Mouse (Mus musculus): ENCODE measurements around the gene Dnaic2. TPM values are rescaled to one million over a fixed set of nuclear protein-coding genes. Genes with fewer than 3 reads are reported as not detected.

Dnaic2 gene
- polyA plus RNA-seq, 1 experiment: 1.00 TPM

GRCm38 (mm10) chr11:114685526-114686040 is 41.6 kb upstream of the Dnaic2 start:
- Histone ChIP-seq H3ac (ENCODE audit: control insufficient read depth, insufficient read length) (no peak overlapping the region), H3K36me3 (ENCODE audit: control insufficient read depth, insufficient read depth) (peaks cover 24% of the 10 kb centered on the region), H3K79me2 (ENCODE audit: control insufficient read depth, insufficient read depth) (peaks cover 62% of the 10 kb centered on the region), H3K4me2 (ENCODE audit: low read depth) (no peak overlapping the region), H3K4me3 (no peak overlapping the region), H3K27me3 (ENCODE audit: control insufficient read depth, insufficient read depth, insufficient read length) (no peaks in the 10 kb centered on the region)
- TF ChIP-seq REST (IDR thresholded peaks at IDR 0.05; ENCODE audit: insufficient read depth, insufficient read length) (no peak), TCF3 (IDR thresholded peaks at IDR 0.05; ENCODE audit: insufficient read length, low read depth) (no peak), E2F4 (IDR thresholded peaks at IDR 0.05; ENCODE audit: insufficient read depth) (no peak)

DNA sequence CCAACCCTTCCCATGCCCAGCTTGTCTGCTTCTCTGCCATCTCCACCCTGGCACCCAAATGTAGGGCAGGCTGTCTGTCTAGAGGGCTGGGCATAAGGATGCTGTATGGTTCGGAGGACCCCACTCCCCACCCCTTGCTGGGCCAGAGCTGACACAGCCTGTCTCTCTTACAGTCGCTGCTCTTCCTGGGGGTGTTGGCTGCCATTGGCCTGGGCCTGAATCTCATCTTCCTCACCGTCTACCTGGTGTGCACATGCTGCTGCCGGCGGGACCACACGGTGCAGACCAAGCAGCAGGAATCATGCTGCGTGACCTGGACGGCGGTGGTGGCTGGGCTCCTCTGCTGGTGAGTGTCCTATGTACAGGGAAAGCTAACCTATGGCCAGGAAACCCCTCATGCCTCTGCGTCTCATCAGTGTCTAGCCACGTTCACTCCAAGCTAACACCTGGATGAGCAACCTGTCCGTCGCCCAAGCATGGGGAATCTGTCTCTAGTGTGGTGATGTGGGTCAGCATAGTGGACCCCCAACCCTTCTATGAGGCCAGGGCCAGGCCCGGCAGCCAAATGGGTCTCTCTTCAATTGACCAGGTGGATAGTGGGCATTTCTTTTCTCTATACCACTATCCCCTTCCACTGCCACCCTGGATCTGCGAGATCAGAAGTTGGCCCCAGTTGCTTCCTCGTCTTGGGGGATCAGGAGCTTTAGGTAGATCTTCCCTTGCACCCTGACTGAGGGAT is 40.8 kb upstream of the Dnaic2 start:
- Histone ChIP-seq H3K27me3 (ENCODE audit: control insufficient read depth, insufficient read depth, insufficient read length) (no peaks in the 10 kb centered on the region), H3K79me2 (ENCODE audit: control insufficient read depth, insufficient read depth) (peaks cover 54% of the 10 kb centered on the region), H3ac (ENCODE audit: control insufficient read depth, insufficient read length) (no peak overlapping the region), H3K4me3 (no peak overlapping the region), H3K4me2 (ENCODE audit: low read depth) (no peak overlapping the region), H3K36me3 (ENCODE audit: control insufficient read depth, insufficient read depth) (peaks cover 30% of the 10 kb centered on the region)
- no peak for TF ChIP-seq MAX (IDR thresholded peaks at IDR 0.05; ENCODE audit: low read depth)
- no peak for TF ChIP-seq CEBPB (IDR thresholded peaks at IDR 0.05; ENCODE audit: insufficient read depth, poor library complexity, severe bottlenecking)
- TF ChIP-seq SRF (IDR thresholded peaks at IDR 0.05; ENCODE audit: control insufficient read depth, insufficient read length, low read depth): no peak
- no peak for TF ChIP-seq USF1 (IDR thresholded peaks at IDR 0.05; ENCODE audit: low read depth)
- no peak for TF ChIP-seq POLR2A (IDR thresholded peaks at IDR 0.05; ENCODE audit: insufficient read length, low read depth)
- no peak for TF ChIP-seq E2F4 (IDR thresholded peaks at IDR 0.05; ENCODE audit: insufficient read depth)
- TF ChIP-seq POLR2AphosphoS2 (IDR thresholded peaks at IDR 0.05; ENCODE audit: insufficient read length, low read depth): no peak
- TF ChIP-seq REST (IDR thresholded peaks at IDR 0.05; ENCODE audit: insufficient read depth, insufficient read length): no peak
- no peak for TF ChIP-seq TCF12 (IDR thresholded peaks at IDR 0.05; ENCODE audit: insufficient read depth, poor library complexity, severe bottlenecking)
- TF ChIP-seq MYOG (IDR thresholded peaks at IDR 0.05; ENCODE audit: control insufficient read depth in 1 of 3, insufficient read depth in 1 of 3, insufficient read length in 2 of 3, low read depth in 2 of 3): no peak
- no peak for TF ChIP-seq TCF3 (IDR thresholded peaks at IDR 0.05; ENCODE audit: insufficient read length, low read depth)
- TF ChIP-seq MYOD1 (IDR thresholded peaks at IDR 0.05; ENCODE audit: control insufficient read depth in 1 of 3, insufficient read length in 2 of 3, low read depth in 2 of 3): no peak

DNA sequence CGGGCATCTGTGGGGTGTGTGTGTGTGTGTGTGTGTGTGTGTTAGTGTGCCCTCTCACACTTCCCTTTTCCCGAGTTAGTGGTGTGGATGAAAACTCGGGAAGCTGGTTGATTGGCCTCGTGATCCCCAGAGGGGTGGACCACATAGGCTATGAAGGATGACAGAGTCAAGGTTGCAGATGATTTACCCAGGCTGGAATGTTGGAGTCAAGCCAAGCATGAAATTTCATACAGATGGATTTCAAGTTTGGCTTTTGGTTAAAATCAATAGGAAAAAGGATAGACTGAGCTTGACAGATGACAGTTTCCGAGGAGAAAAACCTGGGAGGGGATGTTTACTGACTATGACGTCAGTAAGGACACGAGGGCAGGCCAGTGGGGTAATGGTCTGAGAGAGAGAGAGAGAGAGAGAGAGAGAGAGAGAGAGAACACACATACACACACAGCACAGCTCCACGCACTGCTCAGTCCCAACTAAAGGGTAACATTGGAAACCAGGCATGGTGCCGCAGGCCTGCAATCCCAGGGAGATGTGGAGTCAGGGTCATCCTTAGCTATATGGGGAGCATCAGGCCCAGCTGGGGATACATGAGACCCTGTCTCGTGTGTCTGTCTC is 39.5 kb upstream of the Dnaic2 start:
- peaks cover 46% of the 10 kb centered on the region for H3K79me2 ChIP-seq (ENCODE audit: control insufficient read depth, insufficient read depth)
- TF ChIP-seq REST (IDR thresholded peaks at IDR 0.05; ENCODE audit: insufficient read depth, insufficient read length): no peak
- TF ChIP-seq USF1 (IDR thresholded peaks at IDR 0.05; ENCODE audit: low read depth): no peak
- no peak for TF ChIP-seq POLR2A (IDR thresholded peaks at IDR 0.05; ENCODE audit: insufficient read length, low read depth)
- TF ChIP-seq POLR2AphosphoS2 (IDR thresholded peaks at IDR 0.05; ENCODE audit: insufficient read length, low read depth): peak; percentile 25
- no peak for TF ChIP-seq E2F4 (IDR thresholded peaks at IDR 0.05; ENCODE audit: insufficient read depth)

GRCm38 (mm10) chr11:114688729-114689128 is 38.5 kb upstream of the Dnaic2 start:
- H3K79me2 ChIP-seq (ENCODE audit: control insufficient read depth, insufficient read depth): peaks cover 35% of the 10 kb centered on the region
- H3K36me3 ChIP-seq (ENCODE audit: control insufficient read depth, insufficient read depth): peaks cover 47% of the 10 kb centered on the region
- H3K4me2 ChIP-seq (ENCODE audit: low read depth): no peak overlapping the region
- TF ChIP-seq MAX (IDR thresholded peaks at IDR 0.05; ENCODE audit: low read depth) (no peak), REST (IDR thresholded peaks at IDR 0.05; ENCODE audit: insufficient read depth, insufficient read length) (no peak), SRF (IDR thresholded peaks at IDR 0.05; ENCODE audit: control insufficient read depth, insufficient read length, low read depth) (no peak), MYOD1 (IDR thresholded peaks at IDR 0.05; ENCODE audit: control insufficient read depth in 1 of 3, insufficient read length in 2 of 3, low read depth in 2 of 3) (no peak), POLR2AphosphoS2 (IDR thresholded peaks at IDR 0.05; ENCODE audit: insufficient read length, low read depth) (no peak), TCF3 (IDR thresholded peaks at IDR 0.05; ENCODE audit: insufficient read length, low read depth) (no peak), POLR2A (IDR thresholded peaks at IDR 0.05; ENCODE audit: insufficient read length, low read depth) (no peak), MYOG (IDR thresholded peaks at IDR 0.05; ENCODE audit: control insufficient read depth in 1 of 3, insufficient read depth in 1 of 3, insufficient read length in 2 of 3, low read depth in 2 of 3) (no peak), CEBPB (IDR thresholded peaks at IDR 0.05; ENCODE audit: insufficient read depth, poor library complexity, severe bottlenecking) (no peak), USF1 (IDR thresholded peaks at IDR 0.05; ENCODE audit: low read depth) (no peak), E2F4 (IDR thresholded peaks at IDR 0.05; ENCODE audit: insufficient read depth) (no peak), TCF12 (IDR thresholded peaks at IDR 0.05; ENCODE audit: insufficient read depth, poor library complexity, severe bottlenecking) (no peak)
- no peaks in the 10 kb centered on the region for H3K27me3 ChIP-seq (ENCODE audit: control insufficient read depth, insufficient read depth, insufficient read length)
- no peak overlapping the region for H3K4me3 ChIP-seq
- no peak overlapping the region for H3ac ChIP-seq (ENCODE audit: control insufficient read depth, insufficient read length)

More for the DNA sequence above, 39.5 kb upstream of the Dnaic2 start:
- Histone ChIP-seq H3K27me3 (ENCODE audit: control insufficient read depth, insufficient read depth, insufficient read length) (no peaks in the 10 kb centered on the region), H3ac (ENCODE audit: control insufficient read depth, insufficient read length) (no peak overlapping the region), H3K4me3 (no peak overlapping the region), H3K4me2 (ENCODE audit: low read depth) (no peak overlapping the region), H3K36me3 (ENCODE audit: control insufficient read depth, insufficient read depth) (peaks cover 38% of the 10 kb centered on the region)

DNA sequence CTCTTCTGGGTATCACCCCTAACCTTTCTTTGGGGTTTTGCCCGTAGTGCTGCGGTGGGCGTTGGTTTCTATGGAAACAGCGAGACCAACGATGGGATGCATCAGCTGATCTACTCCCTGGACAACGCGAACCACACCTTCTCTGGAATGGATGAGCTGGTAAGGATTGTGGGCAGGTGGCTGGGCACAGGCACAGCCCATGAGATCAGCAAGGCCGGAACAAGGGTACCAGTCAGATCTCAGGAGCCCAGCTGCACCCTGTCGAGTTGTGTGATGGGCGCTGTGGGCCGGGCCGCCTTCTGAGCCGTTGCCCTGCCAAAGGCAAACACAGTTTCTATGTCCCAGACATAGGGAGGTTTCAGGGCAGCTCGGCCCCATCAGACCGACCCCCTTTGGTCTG is 37.0 kb upstream of the Dnaic2 start:
- Histone ChIP-seq H3K36me3 (ENCODE audit: control insufficient read depth, insufficient read depth) (peaks cover 47% of the 10 kb centered on the region), H3K4me2 (ENCODE audit: low read depth) (no peak overlapping the region), H3K79me2 (ENCODE audit: control insufficient read depth, insufficient read depth) (peaks cover 22% of the 10 kb centered on the region), H3K4me3 (no peak overlapping the region), H3K27me3 (ENCODE audit: control insufficient read depth, insufficient read depth, insufficient read length) (no peaks in the 10 kb centered on the region), H3ac (ENCODE audit: control insufficient read depth, insufficient read length) (no peak overlapping the region)
- no peak for TF ChIP-seq TCF3 (IDR thresholded peaks at IDR 0.05; ENCODE audit: insufficient read length, low read depth)
- peak; percentile 13 for TF ChIP-seq POLR2AphosphoS2 (IDR thresholded peaks at IDR 0.05; ENCODE audit: insufficient read length, low read depth)

Measured in myocyte (in vitro differentiated cells).